Mouse (Mus musculus) embryonic fibroblast, embryonic 13.5 days (primary cell): ENCODE results near the gene Hoxa3.

Experiments
- CTCF ChIP-seq: IDR thresholded peaks from 2 replicates; pipeline ENCODE4 v1.5.1; 2011; ENCODE audit warnings: mild to moderate bottlenecking, control low read depth, low read length, moderate library complexity, borderline replicate concordance; ENCODE audit not compliant: insufficient read depth
- POLR2A ChIP-seq: IDR thresholded peaks from 2 replicates; pipeline ENCODE4 v1.6.1; 2011; ENCODE audit warnings: low read depth, mild to moderate bottlenecking, control low read depth, low read length, moderate library complexity

DNA sequence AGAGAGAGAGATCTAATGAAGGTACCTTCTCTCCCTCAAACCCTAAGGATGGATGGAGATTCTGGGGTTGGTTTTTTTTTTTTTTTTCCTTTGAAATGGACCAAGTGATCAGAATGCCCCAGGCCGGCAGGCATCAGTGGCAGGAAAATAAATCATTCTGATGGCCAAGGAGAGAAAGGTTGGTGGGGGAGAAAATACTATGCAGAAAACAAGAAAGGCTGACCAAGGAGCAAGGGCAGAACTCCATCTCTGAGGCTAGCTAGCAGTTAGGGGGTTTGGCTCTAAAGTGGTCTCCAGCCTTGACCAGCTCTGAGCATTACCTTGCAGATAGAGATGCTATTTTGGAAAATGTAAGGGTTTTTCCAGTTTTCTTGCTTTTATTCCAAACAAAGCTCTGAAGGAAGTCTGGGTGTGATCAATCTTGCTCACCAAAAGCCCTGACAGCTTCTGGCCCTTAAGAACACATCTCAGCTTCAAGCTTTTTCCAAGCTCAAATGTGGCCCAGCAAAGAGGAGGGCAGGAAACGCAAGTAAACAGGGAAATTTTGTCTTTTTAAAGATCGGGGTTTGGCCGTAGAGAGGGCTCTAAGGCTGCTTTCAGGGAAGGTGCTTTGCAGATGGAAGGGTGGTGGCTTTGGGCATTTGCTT, 46.6 kb downstream of the Hoxa3 start:
- no peak for TF ChIP-seq CTCF
- no peak for TF ChIP-seq POLR2A
